Comparison of ENCODE assay signal across 8 mouse cellular contexts in the genomic region with DNA sequence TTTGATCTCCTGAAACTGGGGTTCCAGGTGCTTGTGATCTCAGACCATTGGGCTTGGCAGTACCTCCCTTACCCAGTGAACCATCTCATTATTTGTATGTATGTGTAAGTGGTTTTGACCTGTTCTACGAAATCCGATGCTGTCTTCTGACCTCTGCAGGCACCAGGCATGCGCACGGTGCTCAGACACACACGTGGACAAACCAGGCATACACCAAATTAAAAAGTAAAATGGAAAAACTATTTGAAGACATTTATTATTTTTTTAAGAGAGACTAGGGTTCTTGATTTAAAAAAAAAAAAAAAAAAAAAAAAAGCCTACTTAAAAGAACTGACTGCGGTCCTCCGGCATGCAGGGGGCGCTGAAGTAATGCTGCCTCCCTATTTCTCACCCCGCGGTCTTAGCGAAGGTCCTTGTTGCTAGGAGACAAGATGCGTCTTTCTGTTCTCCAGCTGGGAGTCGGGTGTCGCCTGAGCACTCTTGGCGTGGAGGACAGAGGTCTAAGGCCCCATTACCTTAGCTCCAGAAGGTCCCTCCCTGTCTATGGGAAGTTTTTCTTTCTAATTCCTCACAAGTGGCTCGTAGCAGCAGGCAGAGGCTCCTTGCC. TPM values are rescaled to one million over a fixed set of nuclear protein-coding genes. Genes with fewer than 3 reads are reported as not detected.
DNase-seq lines count a peak whose midpoint lies in the region; ATAC-seq and TF ChIP-seq lines count a peak whose summit lies in the region.

A gene (plus strand): TSS at position 442 of the 607 bp plus-strand sequence.

- H3K27ac ChIP-seq in hindbrain, embryonic 12.5 days, result no peak within 1 kb of the TSS
- H3K27ac ChIP-seq in lung, postnatal 0 days (ENCODE audit: low read length), result no peak within 1 kb of the TSS

- TF ChIP-seq EP300 in lung, postnatal 0 days (IDR thresholded peaks at IDR 0.05), result no peak

- peak within 1 kb of the TSS; percentile 34 for H3K4me3 ChIP-seq in hindbrain, embryonic 12.5 days
- peak within 1 kb of the TSS; percentile 23; the same call in 1 of the 2 replicates for H3K4me3 ChIP-seq in lung, postnatal 0 days (ENCODE audit: low read depth, low read length)

- DNase-seq in Muller cell, postnatal 12 days (ENCODE audit: inconsistent ontology term), result peak; percentile 82
- peak; percentile 83 for DNase-seq in cerebellum, adult 8-10 months
- DNase-seq in frontal cortex, postnatal 10 days (ENCODE audit: low spot score in 2 of 2), result peak; percentile 78 to 83
- peak; percentile 87 to 90 for DNase-seq in layer of hippocampus, postnatal 10 days (ENCODE audit: low spot score in 2 of 2)
- DNase-seq in lung, postnatal 0 days (ENCODE audit: low spot score), result peak; percentile 97
- DNase-seq in ovary, postnatal 10 days (ENCODE audit: low spot score), result peak; percentile 60
- peak; percentile 47 to 70 for DNase-seq in thymus, postnatal 10 days (ENCODE audit: low spot score in 2 of 2)

- peak within 1 kb of the TSS; percentile 39; the same call in 1 of the 2 replicates for H3K9ac ChIP-seq in hindbrain, embryonic 12.5 days
- H3K9ac ChIP-seq in lung, postnatal 0 days (replicated peaks; ENCODE audit: low read depth), result no peak within 1 kb of the TSS

- peak within 1 kb of the TSS; percentile 52 for H3K4me2 ChIP-seq in hindbrain, embryonic 12.5 days (replicated peaks)
- peak within 1 kb of the TSS; percentile 41 for H3K4me2 ChIP-seq in lung, postnatal 0 days (replicated peaks; ENCODE audit: low read depth, low read length)

- no peaks in the 10 kb centered on the region for H3K36me3 ChIP-seq in hindbrain, embryonic 12.5 days
- H3K36me3 ChIP-seq in lung, postnatal 0 days (ENCODE audit: insufficient read depth, low read length), result no peaks in the 10 kb centered on the region

- peak; percentile 83 for TF ChIP-seq CTCF in lung, postnatal 0 days (IDR thresholded peaks at IDR 0.05)

- H3K4me1 ChIP-seq in hindbrain, embryonic 12.5 days, result peaks cover 3% of the 10 kb centered on the region; the same call in 1 of the 2 replicates
- H3K4me1 ChIP-seq in lung, postnatal 0 days (ENCODE audit: insufficient read depth, low read depth, low read length), result no peaks in the 10 kb centered on the region

- 0 out of 2 replicates have a peak, but pooled peaks have one; percentile 32 for ATAC-seq in hindbrain, embryonic 12.5 days (ENCODE audit: low FRiP score)
- peak; percentile 94 for ATAC-seq in lung, postnatal 0 days

- H3K9me3 ChIP-seq in hindbrain, embryonic 12.5 days (replicated peaks), result no peaks in the 10 kb centered on the region
- no peaks in the 10 kb centered on the region for H3K9me3 ChIP-seq in lung, postnatal 0 days (ENCODE audit: low read length)

- peaks cover 30% of the 10 kb centered on the region for H3K27me3 ChIP-seq in hindbrain, embryonic 12.5 days
- peaks cover under 1% of the 10 kb centered on the region; the same call in 1 of the 2 replicates for H3K27me3 ChIP-seq in lung, postnatal 0 days (replicated peaks; ENCODE audit: insufficient read depth, low read length)

- 19% methylated on average over 16 of the region's 16 CpGs for WGBS in hindbrain, embryonic 12.5 days
- 16% methylated on average over 16 of the region's 16 CpGs for WGBS in lung, postnatal 0 days

RNA-seq across cellular contexts. Expression of the gene that starts here (rescaled TPM):
- 3.1 and 3.5 TPM in 2 replicates for polyA plus RNA-seq in hindbrain, embryonic 12.5 days (2016; fragmentation: Nextera tagmentation; extraction: Ambion mirVana)
- total RNA-seq in layer of hippocampus, postnatal 10 days (2021), result 10 to 100 TPM in 1 of 2 experiments, 1 to 10 TPM in 1; 9.7 to 14.2 TPM
- 3.7 and 5.1 TPM in 2 replicates for polyA plus RNA-seq in lung, postnatal 0 days (2015; fragmentation: Nextera tagmentation; extraction: Ambion mirVana)
